Mouse (Mus musculus) cerebellum, adult (tissue): Measurements from ENCODE around the gene Tas1r2.

ENCODE experiments used
- ATAC-seq: cut with Nextera tagmentation; 2 replicates; pipeline ENCODE4 v1.9.2; 2017; ENCODE audit warnings: mild to moderate bottlenecking, moderate library complexity, mixed read lengths; ENCODE audit not compliant: insufficient number of reproducible peaks, low FRiP score, low TSS enrichment

The Tas1r2 gene

DNA sequence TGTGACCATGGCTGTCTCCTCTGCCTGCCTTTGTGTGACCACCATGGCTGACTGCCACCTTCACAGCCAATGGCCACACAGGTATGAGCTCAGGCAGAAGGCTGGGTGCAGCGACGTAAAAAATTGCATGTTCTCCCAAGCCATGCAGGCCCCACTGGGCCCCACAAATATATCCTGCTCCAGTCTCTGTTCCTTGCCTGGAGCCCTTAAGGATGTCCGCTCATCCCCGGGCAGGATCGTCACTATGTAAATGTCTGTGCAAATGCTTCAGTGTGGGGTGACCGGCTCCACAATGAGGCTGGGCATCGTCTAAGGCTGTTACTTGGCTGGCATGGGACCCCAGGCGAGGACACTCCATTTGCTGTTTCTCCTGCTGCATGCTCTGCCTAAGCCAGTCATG lies at the start of gene Tas1r2:
Tas1r2 (plus strand) TSS at position 301 of the 400 bp plus-strand sequence.
- ATAC-seq, result no peak

DNA sequence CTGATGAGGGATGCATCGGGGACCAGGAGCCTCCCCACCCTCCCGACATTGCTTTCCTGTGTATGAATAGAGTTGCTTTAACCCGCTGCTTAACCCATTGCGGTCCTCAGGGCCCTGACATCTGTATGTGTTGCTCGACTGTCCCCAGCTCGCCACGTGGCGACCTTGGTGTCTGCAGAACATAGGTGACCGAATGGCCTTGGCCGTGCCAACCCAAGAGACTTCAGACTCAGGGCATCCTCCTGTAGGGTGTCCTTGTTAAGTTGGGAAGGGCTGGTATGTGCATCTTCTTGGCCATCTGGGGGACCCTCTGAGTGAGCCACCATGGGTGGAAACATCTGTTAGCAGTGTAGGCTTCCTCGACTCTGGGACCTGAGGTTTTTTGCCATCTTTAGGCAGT lies 48.1 kb upstream of the Tas1r2 start:
- ATAC-seq, result no peak

DNA sequence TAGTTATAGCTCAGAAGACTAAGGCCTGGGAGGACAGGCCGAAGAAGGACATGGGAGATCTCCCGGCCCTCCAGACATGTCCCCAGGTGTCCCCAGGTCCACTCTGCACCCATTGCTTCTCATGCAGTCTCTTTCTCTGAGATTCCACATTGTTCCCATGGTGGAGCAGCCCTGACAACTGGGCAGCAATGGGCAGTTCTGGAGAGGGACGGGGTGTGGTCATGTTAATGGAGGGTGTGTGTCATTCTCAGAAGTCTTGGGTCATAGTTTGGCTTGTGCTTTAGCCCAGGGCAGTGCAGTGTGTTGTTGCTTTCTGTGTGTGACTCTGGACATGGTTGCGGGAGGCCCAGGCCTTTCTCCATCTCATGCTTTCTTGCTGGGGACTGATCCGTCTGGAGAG lies 46.6 kb upstream of the Tas1r2 start:
- no peak for ATAC-seq

DNA sequence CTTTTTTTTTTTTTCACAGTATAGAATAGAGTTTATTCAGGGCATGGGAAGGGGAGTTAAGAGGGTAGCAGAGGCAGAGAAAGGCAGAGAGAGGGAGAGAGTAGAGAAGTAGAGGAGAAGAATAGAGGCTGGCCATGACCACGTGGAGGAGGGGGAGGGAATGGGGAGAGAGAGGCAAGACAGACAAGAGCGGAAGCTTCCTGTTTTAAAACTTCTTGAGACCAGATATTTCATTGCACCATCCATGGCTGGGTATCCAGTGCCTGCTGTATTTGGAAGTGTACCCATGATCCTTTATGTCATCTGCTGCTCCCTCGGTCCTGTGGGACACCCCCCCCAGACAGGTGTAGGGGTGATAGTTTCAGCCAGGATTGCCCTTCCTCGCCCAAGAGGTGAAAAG lies 44.4 kb upstream of the Tas1r2 start:
- no peak for ATAC-seq

DNA sequence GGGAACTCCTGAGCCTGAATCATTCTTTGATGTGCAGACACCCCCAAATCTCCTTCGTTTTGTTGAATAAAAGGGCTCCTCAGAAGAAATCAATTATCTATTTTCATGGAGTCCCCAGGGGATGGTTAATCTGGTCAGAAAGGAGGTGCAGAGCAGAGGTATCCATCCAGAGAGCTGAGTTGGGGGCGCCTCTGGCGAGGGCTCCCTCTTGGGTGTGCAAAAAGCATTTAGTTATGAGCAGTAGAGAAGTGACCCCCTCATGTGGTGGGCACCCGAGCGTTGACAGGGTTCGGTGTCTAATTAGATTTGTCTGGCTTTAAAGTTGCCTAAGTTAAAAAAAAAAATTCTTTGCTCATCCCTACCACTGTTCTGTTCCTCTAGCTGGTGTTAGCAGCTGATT lies 42.4 kb upstream of the Tas1r2 start:
- no peak for ATAC-seq

DNA sequence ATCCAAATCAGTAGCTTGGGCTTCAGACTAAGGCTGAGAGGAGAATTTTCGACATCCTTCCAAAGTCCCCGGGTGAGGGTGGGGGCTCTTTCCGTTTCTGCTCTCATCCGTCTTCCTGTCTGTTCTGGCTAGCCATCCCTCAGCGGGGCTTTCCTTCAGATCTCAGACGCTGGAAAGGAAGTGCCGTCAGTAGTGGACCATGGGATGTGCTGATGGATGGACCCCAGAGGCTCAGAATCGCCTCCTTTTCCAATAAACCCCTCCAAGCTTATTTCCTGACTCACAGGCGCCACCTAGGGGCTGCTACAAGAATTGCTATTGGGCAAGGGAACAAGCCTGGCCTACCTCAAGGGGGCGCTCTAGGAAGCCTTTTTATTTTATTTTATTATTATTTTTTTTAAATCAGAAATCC lies 41.8 kb upstream of the Tas1r2 start:
- ATAC-seq, result no peak

DNA sequence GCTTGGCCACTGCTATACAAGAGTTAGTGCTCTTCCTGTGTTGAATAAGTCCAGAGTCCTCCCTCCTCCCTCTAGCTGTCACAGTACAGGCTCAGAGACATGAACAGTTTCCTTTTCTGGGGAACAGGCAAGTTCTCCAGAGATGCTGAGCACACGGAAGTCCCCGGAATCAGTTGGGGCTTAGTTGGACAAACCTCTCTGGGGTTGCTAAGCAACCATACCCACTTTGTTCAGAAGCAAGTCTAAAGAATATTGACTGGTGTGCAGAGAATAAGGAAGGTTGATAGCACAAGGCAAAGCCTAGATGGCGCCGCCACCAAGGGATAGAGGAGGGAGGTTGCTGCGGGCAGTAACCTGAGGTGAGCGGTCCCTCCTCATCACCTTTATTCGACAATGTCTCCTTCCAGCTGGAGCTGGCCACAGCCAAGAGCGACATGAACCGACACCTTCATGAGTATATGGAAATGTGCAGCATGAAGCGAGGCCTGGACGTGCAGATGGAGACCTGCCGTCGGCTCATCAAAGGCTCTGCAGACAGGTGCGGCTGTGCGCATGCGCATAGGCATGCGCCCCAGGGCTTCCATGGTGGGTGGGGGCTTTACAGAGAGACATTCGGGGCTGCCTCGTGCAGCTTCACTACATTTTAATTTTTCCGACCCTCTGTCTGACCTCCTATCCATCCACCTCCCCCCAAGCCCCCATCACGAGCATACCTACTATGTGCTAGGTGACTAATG lies 38.6 kb upstream of the Tas1r2 start:
- no peak for ATAC-seq

DNA sequence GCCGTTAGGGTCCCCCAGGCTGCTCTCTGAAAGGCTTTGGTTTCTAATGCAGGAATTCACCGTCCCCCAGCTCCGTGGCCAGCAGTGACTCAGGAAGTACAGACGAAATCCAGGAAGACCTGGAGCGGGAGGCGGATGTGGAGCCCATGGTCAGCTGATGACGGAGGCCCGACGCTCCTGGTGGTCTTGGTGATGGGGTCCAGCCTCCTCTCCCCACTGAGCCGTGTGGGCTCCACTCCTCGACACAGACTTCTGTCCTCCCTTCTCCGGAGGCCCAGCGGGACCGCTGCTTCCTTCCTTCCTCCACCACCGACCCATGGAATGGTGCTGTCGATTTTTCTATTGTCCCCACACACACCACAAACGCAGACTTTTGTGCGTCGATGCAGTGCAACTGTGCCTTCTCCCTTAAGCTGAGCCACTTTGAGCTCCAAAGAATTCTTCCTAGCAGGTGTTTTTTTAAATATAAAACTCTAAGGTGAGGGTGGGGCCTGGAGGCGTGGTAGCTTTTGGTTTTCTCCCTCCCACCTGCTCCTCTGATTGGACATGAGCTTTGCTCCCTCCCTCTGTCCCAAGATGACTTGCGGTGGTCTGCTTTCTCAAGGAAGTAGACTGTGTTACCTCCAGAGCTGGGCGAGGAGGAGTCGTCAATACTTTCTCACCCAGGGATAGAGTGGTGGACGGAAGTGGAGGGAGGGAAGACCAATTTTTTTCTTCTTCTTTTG lies 36.9 kb upstream of the Tas1r2 start:
- no peak for ATAC-seq

DNA sequence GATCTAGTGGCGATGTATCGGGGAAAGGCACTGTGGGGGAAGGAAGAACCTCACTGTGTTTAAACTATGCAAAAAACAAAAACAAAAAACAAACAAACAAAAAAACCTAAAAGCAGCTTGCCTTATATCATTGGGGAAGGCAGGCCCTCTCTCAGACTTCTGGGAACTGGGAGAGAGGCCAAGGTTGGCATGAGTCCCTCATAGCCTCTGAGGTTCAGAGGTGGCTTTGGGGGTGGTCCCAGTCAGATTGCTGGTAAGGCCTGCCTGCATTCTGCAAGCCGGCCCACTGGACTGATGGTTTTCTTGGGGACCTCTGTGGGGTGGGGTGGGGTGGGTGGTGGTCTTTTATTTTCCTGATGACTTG lies 36.4 kb upstream of the Tas1r2 start:
- ATAC-seq, result no peak

DNA sequence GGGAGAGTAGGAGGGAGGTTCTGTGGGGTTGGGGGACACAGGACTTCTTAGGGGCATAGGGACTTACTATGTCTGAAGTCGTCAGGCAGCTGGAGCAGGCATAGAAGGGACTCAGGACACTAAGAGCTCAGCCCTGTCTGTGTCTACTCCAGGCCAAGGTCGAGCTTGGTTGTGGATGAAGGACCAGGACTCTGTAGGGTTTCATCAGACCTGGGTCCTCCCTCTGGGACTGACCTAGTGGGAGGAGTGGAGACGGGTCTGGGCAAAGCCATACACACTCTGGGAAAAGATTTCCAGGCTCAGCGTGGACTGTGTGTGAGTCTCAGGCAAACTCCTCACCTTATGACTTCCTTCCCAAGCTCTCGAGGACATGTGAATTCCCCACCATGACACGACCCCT lies 33.6 kb upstream of the Tas1r2 start:
- ATAC-seq, result no peak

DNA sequence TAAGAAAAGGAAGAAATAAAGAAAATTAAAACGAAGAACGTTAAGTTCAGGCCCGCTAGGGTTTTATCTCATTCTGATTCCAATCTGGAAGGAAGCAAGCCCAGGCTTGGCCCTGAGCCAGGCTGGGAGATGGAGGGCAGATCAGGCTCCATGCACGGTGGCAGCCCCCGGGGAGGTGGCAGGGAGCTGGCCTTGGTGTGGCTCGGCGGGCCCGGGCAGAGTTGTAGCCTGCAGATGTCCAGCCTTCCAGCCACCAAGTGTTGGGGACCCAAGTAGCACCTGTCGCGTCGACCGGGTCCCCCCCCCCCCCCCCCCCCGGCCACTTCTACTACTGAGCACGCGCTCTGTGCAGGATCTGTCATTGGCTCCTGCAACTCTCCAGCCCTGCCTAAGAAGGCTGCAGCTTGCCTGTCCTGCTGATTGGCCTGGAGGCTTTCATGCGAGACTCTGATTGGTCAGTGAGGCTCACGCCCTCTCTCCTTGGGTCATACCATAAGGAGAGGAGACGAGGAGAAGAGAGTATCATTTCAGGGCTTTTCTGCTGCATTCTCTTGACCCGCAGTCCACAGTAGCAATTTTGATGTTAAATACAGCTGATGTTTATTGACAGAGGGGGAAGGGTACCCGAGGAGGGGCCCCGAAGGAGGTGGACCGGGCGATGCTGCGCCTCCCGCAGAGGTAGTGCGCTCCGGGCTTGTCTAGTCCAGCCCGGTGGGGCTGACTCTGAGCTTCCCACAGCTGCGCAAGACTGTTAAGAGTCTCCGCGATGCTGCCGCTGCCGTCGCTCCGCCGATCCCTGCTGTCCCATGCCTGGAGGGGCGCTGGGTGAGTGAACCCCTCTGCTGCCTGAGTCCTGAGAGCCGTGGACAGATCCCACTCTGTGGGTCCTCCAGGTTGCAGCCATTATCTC lies 30.7 kb upstream of the Tas1r2 start, which contains the start of gene Aldh4a1:
Aldh4a1 (plus strand) TSS at position 494 of the 910 bp plus-strand sequence.
- ATAC-seq, result peak; percentile 99

DNA sequence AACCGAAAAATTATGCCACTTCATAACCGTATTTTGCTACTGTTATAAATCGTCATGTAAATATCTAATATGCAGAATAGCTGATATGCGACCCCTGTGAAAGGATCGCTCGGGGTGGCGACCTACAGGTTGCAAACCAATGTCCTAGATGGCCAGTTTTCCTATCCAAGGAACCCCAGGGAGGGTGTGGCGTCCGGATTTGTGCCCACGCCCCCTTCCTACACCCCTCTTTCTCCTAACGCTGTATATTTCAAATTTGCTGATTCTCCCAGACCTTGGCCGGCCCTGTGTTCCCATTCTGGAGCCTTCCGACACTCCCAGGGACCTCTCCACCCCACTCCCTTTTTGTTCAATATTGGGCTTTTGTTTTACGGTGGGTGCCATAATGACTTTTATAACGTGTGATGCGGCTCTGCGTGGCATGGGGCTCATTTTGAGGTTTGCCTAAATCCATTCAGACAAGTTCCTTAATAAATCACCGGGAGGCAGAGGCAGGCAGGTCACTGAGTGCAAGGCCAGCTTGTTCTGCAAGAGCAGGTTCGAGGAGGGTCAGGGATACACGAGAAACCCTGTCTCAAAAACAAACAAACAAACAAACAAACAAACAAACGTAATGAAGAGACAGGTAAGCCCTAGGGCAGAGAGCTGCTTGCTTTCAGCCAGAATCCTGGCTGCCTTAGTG lies 29.8 kb upstream of the Tas1r2 start:
- no peak for ATAC-seq

DNA sequence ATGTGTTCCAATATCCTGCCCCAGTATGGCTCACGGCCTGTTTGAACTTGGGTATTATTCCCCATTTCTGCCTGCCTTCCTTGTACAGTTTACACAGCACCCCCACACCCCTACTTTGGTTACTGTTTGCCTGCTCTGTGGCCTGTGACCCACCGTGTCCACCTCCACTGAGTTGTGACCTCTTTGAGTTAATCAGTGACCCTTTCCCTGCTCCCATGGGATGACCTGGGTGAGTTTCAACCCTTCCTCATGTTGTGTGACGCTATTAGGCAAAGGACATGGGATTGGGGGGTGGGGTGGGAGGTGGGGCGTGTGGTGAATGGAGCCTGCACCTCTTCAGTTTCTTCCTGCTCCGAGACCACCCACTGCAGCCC lies 29.2 kb upstream of the Tas1r2 start:
- ATAC-seq, result no peak

DNA sequence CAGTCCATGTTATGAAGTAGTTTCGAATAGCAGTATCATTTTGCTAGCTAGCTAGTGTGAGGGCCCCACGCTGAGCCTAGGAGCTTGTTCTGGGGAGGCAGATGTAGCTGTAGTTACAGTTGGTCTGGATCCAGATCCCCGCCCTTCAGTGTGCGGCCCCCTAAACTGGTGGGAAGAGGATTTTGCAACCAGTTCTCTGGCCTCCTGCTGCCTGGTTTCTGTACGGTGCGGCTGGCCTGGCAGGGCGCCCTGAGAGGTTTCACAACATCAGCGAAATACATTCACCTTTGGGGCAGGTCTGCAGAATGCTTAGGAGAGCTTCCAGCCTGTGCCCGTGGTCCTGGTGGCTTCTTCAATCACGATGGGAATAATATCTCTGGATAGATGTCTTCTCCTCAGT lies 28.6 kb upstream of the Tas1r2 start:
- ATAC-seq, result no peak

DNA sequence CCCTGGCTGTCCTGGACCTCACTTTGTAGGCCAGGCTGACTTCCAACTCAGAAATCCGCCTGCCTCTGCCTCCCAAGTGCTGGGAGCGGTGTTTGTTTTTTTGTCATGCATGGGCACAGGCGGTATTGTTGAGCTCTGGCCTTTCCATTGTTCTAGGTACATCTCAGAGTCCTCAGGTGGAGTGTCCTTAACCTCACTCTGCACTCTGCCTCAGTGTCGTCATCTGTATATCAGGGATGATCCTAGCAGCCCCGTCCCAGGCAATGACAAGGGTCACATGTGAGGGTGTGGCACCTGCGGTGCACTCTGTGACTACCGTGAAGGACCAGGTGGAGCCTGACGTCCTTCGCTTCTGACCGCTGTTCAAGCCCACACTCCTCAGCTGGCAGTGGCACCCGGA lies 26.0 kb upstream of the Tas1r2 start:
- ATAC-seq, result no peak

DNA sequence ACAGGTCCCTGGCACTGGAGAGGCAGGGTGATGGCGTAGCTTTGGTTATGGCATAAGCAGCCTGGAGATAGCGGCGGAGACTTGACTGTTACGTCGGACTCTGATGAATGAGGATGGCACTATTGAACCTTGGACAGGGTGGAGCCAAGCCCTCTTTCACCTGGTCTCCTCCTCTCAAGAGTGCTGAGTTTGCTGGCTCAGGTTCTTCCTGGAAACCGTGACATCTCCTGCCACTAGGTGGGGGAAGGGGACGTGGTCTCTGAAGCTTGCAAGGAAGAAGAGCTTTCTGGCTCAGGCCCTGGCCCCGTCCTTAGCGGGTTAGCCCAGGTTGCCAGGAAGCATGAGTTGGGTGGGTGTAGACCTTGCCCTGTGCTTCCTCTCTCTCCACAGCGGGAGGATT lies 23.2 kb upstream of the Tas1r2 start:
- ATAC-seq, result no peak

DNA sequence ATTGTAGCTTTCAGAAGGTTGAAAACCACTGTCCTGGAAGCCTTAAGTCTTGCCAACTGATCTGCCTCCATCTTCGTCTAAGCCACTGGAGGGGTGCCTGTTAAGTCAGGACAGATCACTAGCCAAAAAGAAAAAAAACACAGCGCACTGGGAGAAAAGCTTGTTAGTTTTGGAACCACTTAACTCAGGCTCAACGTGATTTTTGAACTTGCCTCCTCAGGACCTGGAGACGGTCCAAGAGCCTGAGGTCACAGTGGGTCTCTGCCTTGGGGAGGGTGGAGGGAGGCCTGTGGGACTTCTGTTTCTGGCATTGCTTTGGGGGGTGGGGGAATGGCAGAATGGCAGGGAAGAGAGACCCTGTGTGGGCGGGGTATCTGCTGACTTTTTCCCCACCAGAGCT lies 22.2 kb upstream of the Tas1r2 start:
- ATAC-seq, result no peak

DNA sequence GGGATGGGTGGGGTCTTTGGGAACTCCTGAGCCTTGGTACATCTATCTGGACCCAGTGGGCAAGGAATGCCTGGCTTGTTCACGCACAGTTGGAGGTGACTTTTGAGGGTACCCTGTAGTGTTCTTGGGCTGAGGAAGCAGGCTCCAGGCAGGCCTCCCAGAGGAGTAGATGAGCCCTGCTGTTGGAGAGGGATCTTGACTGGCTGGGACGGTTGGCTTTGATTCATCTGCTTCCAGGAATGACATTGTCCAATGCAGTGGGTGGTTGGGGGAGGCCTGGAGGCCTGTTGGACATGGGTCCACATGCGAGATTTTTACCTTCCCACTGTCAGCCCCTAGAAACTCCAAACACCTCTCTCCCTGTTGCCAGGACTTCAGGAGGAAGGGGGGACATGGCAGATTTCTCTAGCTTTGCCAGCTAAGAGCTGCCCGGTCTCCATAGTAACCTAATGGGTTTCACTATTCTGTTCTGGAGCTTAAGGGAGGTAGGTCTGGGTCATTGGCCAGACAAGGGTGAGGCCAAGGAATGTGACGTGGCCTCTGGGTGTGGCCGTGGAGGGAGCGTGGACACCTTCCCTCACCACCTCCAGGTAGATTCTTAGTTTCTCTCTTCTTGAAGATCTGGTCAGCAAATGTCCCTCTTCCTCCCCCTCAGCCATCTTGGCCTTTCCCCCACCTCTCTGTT lies 21.6 kb upstream of the Tas1r2 start:
- no peak for ATAC-seq

DNA sequence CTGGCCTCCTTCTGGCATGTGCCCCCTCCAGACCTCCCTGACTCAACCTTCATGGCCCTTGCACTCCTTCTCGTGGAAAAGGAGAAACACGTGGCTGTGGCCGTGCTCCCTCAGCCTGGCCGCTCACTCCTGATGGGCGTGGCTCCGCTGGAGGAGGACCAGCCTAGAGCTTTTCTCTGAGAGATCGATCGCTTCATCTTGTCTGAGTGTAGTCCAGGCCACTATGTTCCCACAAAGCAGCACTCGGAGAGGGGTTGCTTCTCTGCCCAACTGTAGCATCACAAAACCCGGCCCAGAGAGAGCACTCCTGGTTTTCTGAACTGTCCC lies 21.1 kb upstream of the Tas1r2 start:
- ATAC-seq, result no peak

DNA sequence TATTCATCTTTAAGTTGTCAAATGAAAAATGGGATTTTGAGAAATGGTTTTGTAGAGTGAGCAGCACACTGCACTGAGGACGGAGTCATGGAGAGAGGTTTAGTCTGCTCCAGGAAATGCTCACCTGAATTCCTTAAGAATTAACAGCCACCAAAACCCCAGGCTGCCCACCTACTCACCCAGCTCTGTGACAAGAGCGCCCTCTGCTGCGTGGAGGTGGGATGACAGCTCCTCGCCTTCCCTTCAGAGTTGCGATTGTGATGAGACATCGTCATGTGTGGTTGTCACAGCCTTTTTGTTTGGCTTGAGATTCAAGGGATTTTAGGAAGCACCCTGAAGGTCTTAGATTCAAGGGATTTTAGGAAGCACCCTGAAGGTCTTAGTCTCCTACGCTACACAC lies 17.0 kb upstream of the Tas1r2 start:
- ATAC-seq, result no peak
